Mouse (Mus musculus): ENCODE measurements around the gene Zcchc24.
A peak's percentile ranks its signal among the peaks of the same experiment; 100 is the strongest.

Gene Zcchc24

GRCm38 (mm10) chr14:25776294-25776693 is 7.5 kb upstream of the Zcchc24 start:
- no peak for DNase-seq (ENCODE audit: low spot score in 2 of 2)

- no peak for DNase-seq (ENCODE audit: low spot score in 2 of 2)
Observed at GRCm38 (mm10) chr14:25774100-25774499, 5.3 kb upstream of the Zcchc24 start.

GRCm38 (mm10) chr14:25773039-25773438 is 4.2 kb upstream of the Zcchc24 start:
- DNase-seq (ENCODE audit: low spot score in 2 of 2), result no peak

- no peak for DNase-seq (ENCODE audit: low spot score in 2 of 2)
Observed at GRCm38 (mm10) chr14:25769626-25770306, 927 bp upstream of the Zcchc24 start.

GRCm38 (mm10) chr14:25768261-25768893 is 462 bp downstream of the Zcchc24 start:
- peak in 1 of 2 experiments; percentile 37 for DNase-seq (ENCODE audit: low spot score in 2 of 2)

GRCm38 (mm10) chr14:25767725-25768203 is 1.1 kb downstream of the Zcchc24 start:
- DNase-seq (ENCODE audit: low spot score in 2 of 2), result no peak

GRCm38 (mm10) chr14:25766441-25766840 is 2.4 kb downstream of the Zcchc24 start:
- DNase-seq (ENCODE audit: low spot score in 2 of 2), result no peak

- DNase-seq (ENCODE audit: low spot score in 2 of 2), result peak; percentile 68 to 74
Observed at GRCm38 (mm10) chr14:25765921-25766320, 2.9 kb downstream of the Zcchc24 start.

GRCm38 (mm10) chr14:25765146-25765545 is 3.7 kb downstream of the Zcchc24 start:
- no peak for DNase-seq (ENCODE audit: low spot score in 2 of 2)

GRCm38 (mm10) chr14:25761184-25761583 is 7.7 kb downstream of the Zcchc24 start:
- no peak for DNase-seq (ENCODE audit: low spot score in 2 of 2)

- DNase-seq (ENCODE audit: low spot score in 2 of 2), result no peak
Observed at GRCm38 (mm10) chr14:25759981-25760537, 8.8 kb downstream of the Zcchc24 start.

- no peak for DNase-seq (ENCODE audit: low spot score in 2 of 2)
Observed at GRCm38 (mm10) chr14:25759551-25759950, 9.3 kb downstream of the Zcchc24 start.

GRCm38 (mm10) chr14:25757917-25758316 is 10.9 kb downstream of the Zcchc24 start:
- DNase-seq (ENCODE audit: low spot score in 2 of 2), result no peak

- DNase-seq (ENCODE audit: low spot score in 2 of 2), result no peak
Observed at GRCm38 (mm10) chr14:25756385-25756990, 12.4 kb downstream of the Zcchc24 start.

GRCm38 (mm10) chr14:25755541-25755940 is 13.3 kb downstream of the Zcchc24 start:
- no peak for DNase-seq (ENCODE audit: low spot score in 2 of 2)

- DNase-seq (ENCODE audit: low spot score in 2 of 2), result no peak
Observed at GRCm38 (mm10) chr14:25754531-25755484, 14.0 kb downstream of the Zcchc24 start.

- no peak for DNase-seq (ENCODE audit: low spot score in 2 of 2)
Observed at GRCm38 (mm10) chr14:25753021-25753420, 15.8 kb downstream of the Zcchc24 start.

GRCm38 (mm10) chr14:25751067-25751466 is 17.8 kb downstream of the Zcchc24 start:
- DNase-seq (ENCODE audit: low spot score in 2 of 2), result no peak

GRCm38 (mm10) chr14:25750448-25751015 is 18.3 kb downstream of the Zcchc24 start:
- DNase-seq (ENCODE audit: low spot score in 2 of 2), result no peak

- DNase-seq (ENCODE audit: low spot score in 2 of 2), result no peak
Observed at GRCm38 (mm10) chr14:25749143-25749909, 19.5 kb downstream of the Zcchc24 start.
